Comparison of ENCODE assay signal across 31 mouse cellular contexts in genomic region chr14:21142603-21143002, GRCm38 (mm10).
DNase-seq lines count a peak whose midpoint lies in the region; ATAC-seq and TF ChIP-seq lines count a peak whose summit lies in the region.
"Had no signal": no experiment of that assay in that cellular context is flagged by ENCODE, and none has a peak within 500 bp of the region (broad histone marks: within the 10 kb centered on the region; RNA-seq: fewer than 3 reads in every experiment).

No protein-coding gene starts in this region.

- H3K4me1 ChIP-seq in forebrain, embryonic 11.5 days (replicated peaks; ENCODE audit: control insufficient read depth, insufficient read depth, low read length), result no peaks in the 10 kb centered on the region
- no peaks in the 10 kb centered on the region for H3K4me1 ChIP-seq in forebrain, postnatal 0 days (ENCODE audit: insufficient read depth)
- H3K4me1 ChIP-seq in liver, embryonic 16.5 days (ENCODE audit: control insufficient read depth, low read depth, low read length), result no peaks in the 10 kb centered on the region; the same call in 1 of the 2 replicates
- 0 out of 2 replicates have a peak, but pooled peaks cover 2% of the 10 kb centered on the region for H3K4me1 ChIP-seq in forebrain, embryonic 14.5 days (ENCODE audit: control insufficient read depth, insufficient read depth, low read length)

- no peak overlapping the region for H3K4me3 ChIP-seq in forebrain, embryonic 11.5 days (ENCODE audit: low read depth, low read length)
- no peak overlapping the region for H3K4me3 ChIP-seq in forebrain, postnatal 0 days (ENCODE audit: low read depth, low read length)
- no peak overlapping the region for H3K4me3 ChIP-seq in liver, embryonic 16.5 days (ENCODE audit: low read depth, low read length)
- no peak overlapping the region for H3K4me3 ChIP-seq in forebrain, embryonic 14.5 days (ENCODE audit: low read depth, low read length)
- H3K4me3 ChIP-seq: embryonic facial prominence, embryonic 10.5 days; embryonic facial prominence, embryonic 13.5 days; erythroblast, embryonic 14.5 days; heart, adult 2 months; heart, embryonic 10.5 days; heart, embryonic 13.5 days had no signal

- H3K27ac ChIP-seq in forebrain, embryonic 11.5 days (ENCODE audit: low read depth, low read length), result peak overlapping the region; percentile 50; the same call in 1 of the 2 replicates
- no peak overlapping the region for H3K27ac ChIP-seq in forebrain, postnatal 0 days (ENCODE audit: low read depth, low read length)
- H3K27ac ChIP-seq in liver, embryonic 16.5 days (ENCODE audit: low read length), result no peak overlapping the region
- peak overlapping the region; percentile 35; the same call in 1 of the 2 replicates for H3K27ac ChIP-seq in forebrain, embryonic 14.5 days (ENCODE audit: low read depth, low read length)
- H3K27ac ChIP-seq: embryonic facial prominence, embryonic 10.5 days; embryonic facial prominence, embryonic 13.5 days; heart, adult 2 months; heart, embryonic 10.5 days; heart, embryonic 13.5 days; hindbrain, embryonic 14.5 days; hindbrain, postnatal 0 days had no signal

- no peaks in the 10 kb centered on the region for H3K27me3 ChIP-seq in forebrain, embryonic 11.5 days (ENCODE audit: control insufficient read depth, insufficient read depth, low read length)
- H3K27me3 ChIP-seq in forebrain, postnatal 0 days (ENCODE audit: insufficient read depth, low read length), result no peaks in the 10 kb centered on the region
- no peaks in the 10 kb centered on the region for H3K27me3 ChIP-seq in liver, embryonic 16.5 days (ENCODE audit: control insufficient read depth, insufficient read depth, low read depth, low read length)
- no peaks in the 10 kb centered on the region for H3K27me3 ChIP-seq in forebrain, embryonic 14.5 days (replicated peaks; ENCODE audit: control insufficient read depth, insufficient read depth, low read length)
- H3K27me3 ChIP-seq: embryonic facial prominence, embryonic 13.5 days; heart, embryonic 13.5 days had no signal

- no peak overlapping the region for H3K4me2 ChIP-seq in forebrain, embryonic 11.5 days (ENCODE audit: low read depth, low read length, severe bottlenecking)
- no peak overlapping the region for H3K4me2 ChIP-seq in forebrain, postnatal 0 days (ENCODE audit: low read depth)
- H3K4me2 ChIP-seq in liver, embryonic 16.5 days (ENCODE audit: low read depth, low read length), result no peak overlapping the region
- H3K4me2 ChIP-seq in forebrain, embryonic 14.5 days (ENCODE audit: low read length), result no peak overlapping the region
- H3K4me2 ChIP-seq: embryonic facial prominence, embryonic 13.5 days; heart, embryonic 13.5 days; hindbrain, embryonic 14.5 days had no signal

- no peaks in the 10 kb centered on the region for H3K36me3 ChIP-seq in forebrain, embryonic 11.5 days (ENCODE audit: control insufficient read depth, insufficient read depth, low read length)
- H3K36me3 ChIP-seq in forebrain, postnatal 0 days (ENCODE audit: insufficient read depth), result no peaks in the 10 kb centered on the region
- H3K36me3 ChIP-seq in liver, embryonic 16.5 days (ENCODE audit: control insufficient read depth, insufficient read depth), result no peaks in the 10 kb centered on the region
- H3K36me3 ChIP-seq in forebrain, embryonic 14.5 days (ENCODE audit: control insufficient read depth, insufficient read depth, low read length), result no peaks in the 10 kb centered on the region
- H3K36me3 ChIP-seq: embryonic facial prominence, embryonic 10.5 days; embryonic facial prominence, embryonic 13.5 days; heart, embryonic 10.5 days; heart, embryonic 13.5 days had no signal

- H3K9me3 ChIP-seq in forebrain, embryonic 11.5 days (ENCODE audit: control insufficient read depth, low read length), result no peaks in the 10 kb centered on the region
- no peaks in the 10 kb centered on the region for H3K9me3 ChIP-seq in forebrain, postnatal 0 days (ENCODE audit: low read length)
- H3K9me3 ChIP-seq in liver, embryonic 16.5 days (replicated peaks; ENCODE audit: control insufficient read depth, low read length), result no peaks in the 10 kb centered on the region
- no peaks in the 10 kb centered on the region for H3K9me3 ChIP-seq in forebrain, embryonic 14.5 days (replicated peaks; ENCODE audit: control insufficient read depth, low read length)
- H3K9me3 ChIP-seq: embryonic facial prominence, embryonic 10.5 days; embryonic facial prominence, embryonic 13.5 days; heart, embryonic 10.5 days; heart, embryonic 13.5 days had no signal

- TF ChIP-seq CTCF in forebrain, postnatal 0 days (IDR thresholded peaks at IDR 0.05; ENCODE audit: low read depth), result no peak

- 72% methylated on average over 1 of the region's 1 CpGs for WGBS in forebrain, embryonic 11.5 days
- WGBS in forebrain, postnatal 0 days, result 73% methylated on average over 1 of the region's 1 CpGs
- 63% methylated on average over 1 of the region's 1 CpGs for WGBS in liver, embryonic 16.5 days (ENCODE audit: insufficient replicate concordance)
- 58% methylated on average over 1 of the region's 1 CpGs for whole genome bisulfite sequencing in forebrain, embryonic 14.5 days

- ATAC-seq in forebrain, embryonic 11.5 days (replicated peaks; ENCODE audit: low FRiP score), result no peak
- no peak for ATAC-seq in forebrain, postnatal 0 days
- peak; percentile 21; the same call in 1 of the 2 replicates for ATAC-seq in liver, embryonic 16.5 days (ENCODE audit: low read depth)
- 0 out of 2 replicates have a peak, but pooled peaks have one; percentile 10 for ATAC-seq in forebrain, embryonic 14.5 days
- no peak for ATAC-seq in megakaryocyte, adult 5-6 weeks (ENCODE audit: poor library complexity, severe bottlenecking)
- ATAC-seq: activated CD4-positive, CD25-positive, alpha-beta regulatory T cell, adult 4 months; hindbrain, postnatal 0 days; inflammation-experienced regulatory T-cells, adult 6 months; intestine, embryonic 16.5 days had no signal

- H3K9ac ChIP-seq in forebrain, embryonic 11.5 days (ENCODE audit: low read length), result no peak overlapping the region
- no peak overlapping the region for H3K9ac ChIP-seq in forebrain, postnatal 0 days
- no peak overlapping the region for H3K9ac ChIP-seq in liver, embryonic 16.5 days (ENCODE audit: low read depth, low read length)
- no peak overlapping the region for H3K9ac ChIP-seq in forebrain, embryonic 14.5 days (ENCODE audit: low read length)
- H3K9ac ChIP-seq: embryonic facial prominence, embryonic 13.5 days; heart, embryonic 13.5 days; hindbrain, embryonic 14.5 days had no signal

- no peak for DNase-seq in forebrain, embryonic 11.5 days (ENCODE audit: low spot score)
- no peak for DNase-seq in forebrain, postnatal 0 days
- no peak for DNase-seq in liver
- peak; percentile 25 for DNase-seq in brain, adult 2 months (ENCODE audit: low read depth, low spot score)
- no peak for DNase-seq in forebrain, embryonic 14.5 days (ENCODE audit: low spot score)
- no peak for DNase-seq in cerebellum, postnatal 25 days
- DNase-seq: adrenal gland, adult 8-10 months; adrenal gland, postnatal 25 days; cerebellum, adult 11 months; cerebellum, adult 2 months; cerebellum, adult 9-11 months; cerebellum, postnatal 36 days; embryo, embryonic 11 days; gastrocnemius, postnatal 10 days; gastrocnemius, postnatal 36 days; heart, adult 2 months; heart, postnatal 14 days; heart, postnatal 4 days; kidney, adult 18-20 months had no signal

Comparison
In these comparisons a context has a peak if more than half of its experiments do, and no peak if none do; other contexts are left out.
1. ATAC-seq: peak in liver, embryonic 16.5 days (single experiment) and forebrain, embryonic 14.5 days (single experiment); none in forebrain, embryonic 11.5 days (single experiment), forebrain, postnatal 0 days (single experiment) and megakaryocyte, adult 5-6 weeks (single experiment).
2. H3K27ac ChIP-seq: peak in forebrain, embryonic 11.5 days (single experiment) and forebrain, embryonic 14.5 days (single experiment); none in forebrain, postnatal 0 days (single experiment) and liver, embryonic 16.5 days (single experiment).